Mouse (Mus musculus) ovary, postnatal 36 days (tissue): Measurements from ENCODE around the gene Il4ra.

Source experiments
- DNase-seq: peaks from one replicate; pipeline ENCODE4 v3.0.0; 2022; ENCODE audit warnings: low spot score, mixed read lengths

The Il4ra gene

GRCm38 (mm10) chr7:125551766-125552709 lies at the start of gene Il4ra:
Gene Il4ra (plus strand): TSS chr7:125552120.
- peak; percentile 89 for DNase-seq

- no peak for DNase-seq
These were observed 48.4 kb upstream of the Il4ra start for GRCm38 (mm10) chr7:125503374-125504092.

GRCm38 (mm10) chr7:125504618-125505017 lies 47.3 kb upstream of the Il4ra start:
- DNase-seq: no peak

GRCm38 (mm10) chr7:125505568-125505967 lies 46.4 kb upstream of the Il4ra start:
- DNase-seq: no peak

GRCm38 (mm10) chr7:125507279-125507678 lies 44.6 kb upstream of the Il4ra start:
- DNase-seq: no peak

- no peak for DNase-seq
These were observed 40.5 kb upstream of the Il4ra start for GRCm38 (mm10) chr7:125511432-125511831.

- DNase-seq: no peak
These were observed 40.1 kb upstream of the Il4ra start for GRCm38 (mm10) chr7:125511852-125512251.

GRCm38 (mm10) chr7:125515081-125515853 lies 36.7 kb upstream of the Il4ra start:
- no peak for DNase-seq

- DNase-seq: no peak
These were observed 35.2 kb upstream of the Il4ra start for GRCm38 (mm10) chr7:125516723-125517122.

- DNase-seq: no peak
These were observed 34.5 kb upstream of the Il4ra start for GRCm38 (mm10) chr7:125517470-125517869.

- DNase-seq: no peak
These were observed 32.2 kb upstream of the Il4ra start for GRCm38 (mm10) chr7:125519715-125520114.

GRCm38 (mm10) chr7:125523051-125523450 lies 28.9 kb upstream of the Il4ra start:
- DNase-seq: peak; percentile 58

- no peak for DNase-seq
These were observed 24.7 kb upstream of the Il4ra start for GRCm38 (mm10) chr7:125527186-125527585.

GRCm38 (mm10) chr7:125527901-125528580 lies 23.9 kb upstream of the Il4ra start:
- DNase-seq: no peak

- DNase-seq: no peak
These were observed 12.6 kb upstream of the Il4ra start for GRCm38 (mm10) chr7:125539351-125539750.

- DNase-seq: no peak
These were observed 10.9 kb upstream of the Il4ra start for GRCm38 (mm10) chr7:125541026-125541425.

- DNase-seq: no peak
These were observed 10.1 kb upstream of the Il4ra start for GRCm38 (mm10) chr7:125541821-125542220.

GRCm38 (mm10) chr7:125542335-125543050 lies 9.4 kb upstream of the Il4ra start:
- DNase-seq: no peak

GRCm38 (mm10) chr7:125543497-125543896 lies 8.4 kb upstream of the Il4ra start:
- no peak for DNase-seq

- no peak for DNase-seq
These were observed 6.6 kb upstream of the Il4ra start for GRCm38 (mm10) chr7:125545331-125545730.

- no peak for DNase-seq
These were observed 5.2 kb upstream of the Il4ra start for GRCm38 (mm10) chr7:125546727-125547126.
